Mouse (Mus musculus): ENCODE results near the gene Bnc2.

The Bnc2 gene

DNA sequence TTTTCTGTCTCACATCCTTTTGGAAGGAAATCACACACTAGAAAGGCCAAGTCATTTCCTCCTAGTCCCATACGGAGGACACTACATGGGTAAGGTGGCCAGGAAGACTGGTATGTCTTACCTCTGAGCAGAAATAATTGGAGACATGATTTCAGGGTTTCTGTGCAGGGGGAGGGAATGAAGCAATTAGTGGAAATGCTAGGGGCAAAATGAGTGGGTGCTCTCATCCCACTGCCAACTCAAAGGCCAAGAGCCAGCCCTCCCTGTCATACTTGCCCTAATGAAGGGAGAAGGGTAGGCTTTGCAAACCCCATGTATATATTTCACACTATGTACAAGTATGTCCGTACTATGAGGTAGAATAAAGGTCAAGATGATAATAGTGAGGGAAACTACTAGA, 263.6 kb downstream of the Bnc2 start:
- no peak for DNase-seq

DNA sequence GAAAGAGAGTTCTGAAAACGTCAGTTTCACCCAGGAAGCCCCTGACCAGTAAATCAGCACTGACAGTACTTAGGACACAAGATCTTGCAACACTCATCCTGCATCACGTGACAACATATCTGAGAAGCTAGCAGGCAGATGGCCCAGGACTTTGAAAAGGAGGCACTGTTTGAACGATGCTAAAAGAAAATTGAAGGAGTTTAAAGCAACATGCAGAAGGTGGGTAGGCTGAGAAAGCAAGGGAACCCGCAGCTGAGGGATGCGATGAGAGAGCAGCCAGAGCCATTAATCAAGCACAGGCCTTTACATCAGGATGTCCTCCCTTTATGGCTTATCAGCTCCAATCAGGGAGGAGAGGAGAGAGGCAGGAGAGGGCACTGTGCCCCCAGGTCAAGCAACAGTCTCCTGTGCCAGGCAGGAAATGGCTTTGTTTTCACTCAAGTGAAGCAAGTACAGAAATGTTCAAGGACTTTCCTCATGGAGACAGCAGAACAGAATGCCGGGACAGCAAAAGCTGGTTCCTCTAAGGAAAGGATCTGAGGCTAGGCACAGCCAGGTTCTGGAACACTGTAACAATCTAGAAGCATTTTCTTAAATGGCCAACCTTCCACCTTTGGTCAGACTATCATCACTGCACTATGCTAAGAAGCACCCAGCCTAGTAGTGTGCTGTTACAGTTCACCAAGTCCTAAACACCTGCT, 267.6 kb downstream of the Bnc2 start:
- no peak for DNase-seq

DNA sequence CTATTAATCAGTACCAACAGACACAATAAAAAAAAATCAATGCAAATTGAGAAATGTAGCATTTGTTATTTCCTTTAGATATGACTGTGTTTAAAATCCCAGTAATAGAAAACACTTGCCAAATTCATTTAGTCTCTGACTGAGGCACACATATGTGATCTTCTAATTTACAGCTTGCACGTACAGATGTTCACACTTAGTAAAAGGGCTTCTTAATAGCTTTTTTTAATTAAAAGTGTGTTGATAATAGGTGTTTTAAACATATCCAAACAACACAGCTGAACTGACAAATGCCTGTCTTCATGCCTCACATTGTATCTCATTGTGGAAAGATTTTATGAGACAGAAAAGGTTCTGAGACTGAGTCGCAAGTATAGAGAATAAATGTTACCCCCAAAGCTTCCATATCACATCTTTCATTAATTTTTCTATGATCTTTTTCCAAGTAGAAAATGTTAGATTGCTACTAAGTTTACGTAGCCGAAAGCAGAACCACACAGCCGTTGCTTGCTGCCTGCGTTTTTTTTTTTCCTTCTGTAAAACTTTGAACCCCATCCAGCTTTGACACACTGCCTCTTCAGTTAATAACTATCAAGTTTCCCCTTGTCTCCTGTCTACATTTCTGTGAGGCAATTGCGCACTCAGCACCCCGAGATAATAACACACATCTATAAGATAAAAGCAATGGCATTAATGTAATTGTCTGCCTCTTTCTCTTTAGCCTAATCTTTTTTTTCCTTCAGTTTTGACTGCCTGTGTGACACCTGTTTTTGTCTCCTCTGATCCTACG, 271.5 kb downstream of the Bnc2 start:
- no peak for DNase-seq

DNA sequence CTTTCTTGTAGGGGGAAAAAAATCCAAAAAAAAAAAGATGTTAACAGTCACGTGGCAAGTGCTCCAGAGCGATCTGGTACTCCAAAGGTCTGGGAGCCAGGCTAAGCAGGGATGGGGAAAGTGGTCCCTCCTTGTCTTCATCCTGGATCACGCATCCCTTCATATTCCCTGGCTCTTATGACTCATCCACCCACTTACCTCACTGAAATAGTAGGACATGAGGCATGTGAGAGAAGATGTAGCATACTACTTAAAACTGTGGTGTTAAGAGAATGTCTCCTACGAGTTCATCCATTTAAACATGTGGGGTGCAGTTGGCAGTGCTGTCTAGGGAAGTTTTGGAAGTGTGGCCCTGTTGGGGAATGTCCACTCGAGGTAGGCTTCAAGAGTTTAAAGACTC, 286.1 kb downstream of the Bnc2 start:
- DNase-seq: no peak

DNA sequence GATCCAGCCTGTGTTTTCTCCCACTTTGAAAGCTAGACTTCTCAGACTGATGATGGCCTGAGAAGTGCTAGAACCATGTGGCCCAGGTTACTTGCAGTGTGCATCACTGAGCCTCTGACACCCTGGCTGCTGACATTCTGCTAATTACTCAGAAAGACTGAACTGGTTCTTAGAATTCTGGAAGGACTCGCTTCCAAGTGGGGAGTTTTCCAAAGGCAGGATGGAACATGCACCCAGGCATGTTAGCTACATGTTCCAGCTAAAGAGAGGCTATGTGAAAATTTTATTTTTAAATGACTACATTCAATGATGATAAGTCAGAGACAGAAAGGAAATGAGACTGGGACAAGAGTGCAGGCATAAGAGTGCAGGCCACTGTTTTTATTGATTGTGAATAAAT, 289.9 kb downstream of the Bnc2 start:
- no peak for DNase-seq

DNA sequence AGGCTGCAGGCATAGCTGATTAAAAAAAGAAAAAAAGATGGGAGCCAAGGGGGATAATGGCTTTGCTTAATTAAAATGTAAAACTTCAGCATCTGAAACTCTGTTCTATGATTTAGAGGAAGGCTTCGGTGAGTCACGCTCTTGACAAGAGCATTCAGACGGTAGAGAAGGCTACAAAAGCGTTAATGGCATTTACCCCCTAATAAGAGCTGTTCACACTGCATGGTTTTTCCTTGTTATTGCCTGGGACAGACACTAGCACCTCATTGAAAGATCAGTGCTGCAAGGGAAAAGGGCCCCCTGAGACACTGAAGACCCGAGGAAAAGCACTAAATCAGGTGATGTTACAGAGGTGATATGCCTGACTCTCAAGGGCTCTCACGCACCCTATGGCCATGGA, 295.8 kb downstream of the Bnc2 start:
- DNase-seq: no peak

DNA sequence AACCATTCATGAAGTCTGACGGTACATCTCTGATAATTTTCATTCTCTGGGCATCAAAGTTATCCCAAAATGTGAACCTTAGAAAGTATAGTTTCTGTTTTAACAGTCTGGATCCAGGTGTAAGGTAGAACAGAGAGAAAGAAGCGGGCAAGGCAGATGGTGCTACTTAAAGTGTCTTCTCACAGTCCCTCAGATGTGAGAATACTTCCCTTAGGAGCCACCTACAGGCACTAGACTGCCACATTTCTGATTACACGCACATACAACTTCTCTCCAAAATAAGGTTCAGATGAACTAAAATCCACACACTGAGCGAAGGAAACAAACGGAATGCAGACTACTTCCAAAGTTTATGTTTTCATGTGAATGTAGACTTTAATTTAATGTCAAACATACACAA, 297.6 kb downstream of the Bnc2 start:
- no peak for DNase-seq

DNA sequence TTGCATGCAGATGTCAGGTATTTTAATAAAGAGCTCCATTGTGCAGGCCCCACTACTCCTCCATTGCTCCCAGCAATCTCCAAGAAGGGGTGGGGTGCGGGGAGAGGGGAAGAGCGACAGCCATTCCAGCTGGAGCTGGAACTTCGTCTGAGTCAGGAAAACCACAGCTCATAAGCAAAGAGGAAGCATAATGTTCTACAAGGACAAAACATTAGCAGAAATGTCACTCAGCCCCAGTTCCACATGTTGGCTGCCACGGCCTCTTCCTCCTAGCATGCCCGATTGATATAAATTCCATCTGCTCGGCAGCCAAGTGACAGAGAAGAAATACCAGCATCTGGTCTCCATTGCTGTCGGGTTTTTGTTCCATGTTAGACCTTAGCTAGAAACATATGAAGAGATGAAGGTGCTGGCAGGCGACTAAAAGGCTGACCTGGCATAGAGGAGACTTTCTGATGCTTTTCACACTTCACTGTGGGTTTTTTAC, 312.7 kb downstream of the Bnc2 start:
- peak; percentile 17 for DNase-seq

DNA sequence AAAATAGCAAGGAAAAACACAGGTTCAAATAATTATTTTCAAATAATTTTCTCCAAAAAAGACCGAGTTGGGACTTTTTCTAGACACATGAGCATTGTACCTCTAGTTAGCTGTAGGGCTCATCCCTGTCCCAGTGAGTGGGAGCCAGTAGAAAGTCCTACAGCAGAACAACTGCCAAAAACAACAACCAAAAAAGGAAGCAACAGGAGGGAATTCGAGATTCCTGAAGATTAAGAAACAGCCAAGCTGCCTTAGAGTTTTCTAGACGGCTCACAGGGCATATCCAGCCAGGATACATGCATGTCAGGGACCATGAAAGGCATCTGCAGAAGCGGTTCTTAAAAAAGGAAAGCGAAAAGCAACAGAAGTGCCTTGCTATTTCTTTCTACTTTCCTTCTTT, 313.9 kb downstream of the Bnc2 start:
- no peak for DNase-seq

DNA sequence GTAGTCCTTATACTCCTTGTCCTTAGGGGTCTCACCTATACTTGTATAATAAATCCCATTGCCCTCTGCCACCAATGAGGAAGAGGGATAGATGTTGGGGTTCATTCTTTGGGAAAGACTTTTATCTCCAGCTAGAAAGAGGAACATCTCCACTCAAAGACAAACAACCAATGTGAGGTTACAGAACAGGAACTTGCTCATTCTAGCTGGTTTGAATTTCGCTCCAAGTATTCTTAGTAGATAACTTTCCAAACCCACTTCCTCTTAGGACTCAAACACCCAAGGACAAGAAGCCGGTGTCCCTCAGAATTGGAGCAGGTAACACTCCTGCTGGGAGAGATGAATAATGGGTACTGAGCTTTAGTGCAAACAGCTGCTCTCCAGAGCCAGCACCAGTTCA, 315.1 kb downstream of the Bnc2 start:
- no peak for DNase-seq

DNA sequence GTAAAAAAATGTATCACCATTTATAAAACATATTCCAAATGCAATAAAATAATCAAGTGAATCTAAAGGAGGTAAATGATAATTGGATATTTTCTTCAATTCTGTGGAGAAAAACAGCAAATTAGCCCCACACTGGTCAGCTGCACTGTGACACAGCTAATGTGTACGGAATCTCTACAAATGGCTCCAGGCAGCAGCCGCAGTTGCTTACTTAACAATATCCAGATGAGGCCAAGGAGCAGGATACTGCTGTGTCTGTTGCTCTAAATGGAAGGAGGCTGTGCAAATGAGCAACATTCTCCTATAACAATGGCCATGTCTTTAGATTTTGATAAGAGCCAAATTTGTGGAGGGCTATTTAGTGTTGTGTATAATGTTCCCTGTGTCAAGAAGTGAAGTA, 316.9 kb downstream of the Bnc2 start:
- DNase-seq: no peak

DNA sequence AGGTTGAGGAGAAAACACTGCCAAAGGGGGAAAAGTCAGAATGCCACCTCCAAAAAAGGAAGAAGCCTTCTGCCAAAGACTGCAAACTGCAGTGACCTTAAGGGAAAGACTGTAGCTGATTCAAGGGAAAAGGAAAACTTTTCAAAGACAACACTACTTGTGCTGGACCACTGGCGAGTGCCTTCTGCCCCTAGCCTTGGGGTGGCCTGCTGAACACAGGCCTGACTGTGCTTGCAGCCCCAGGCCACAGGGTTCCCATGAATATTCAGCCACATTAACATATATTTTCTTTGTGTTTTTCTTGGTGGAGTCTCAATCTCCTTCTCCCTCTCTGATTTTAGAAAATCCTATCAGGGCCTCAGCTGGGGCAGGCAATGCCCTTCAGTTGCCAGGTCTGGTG, 317.7 kb downstream of the Bnc2 start:
- DNase-seq: no peak

DNA sequence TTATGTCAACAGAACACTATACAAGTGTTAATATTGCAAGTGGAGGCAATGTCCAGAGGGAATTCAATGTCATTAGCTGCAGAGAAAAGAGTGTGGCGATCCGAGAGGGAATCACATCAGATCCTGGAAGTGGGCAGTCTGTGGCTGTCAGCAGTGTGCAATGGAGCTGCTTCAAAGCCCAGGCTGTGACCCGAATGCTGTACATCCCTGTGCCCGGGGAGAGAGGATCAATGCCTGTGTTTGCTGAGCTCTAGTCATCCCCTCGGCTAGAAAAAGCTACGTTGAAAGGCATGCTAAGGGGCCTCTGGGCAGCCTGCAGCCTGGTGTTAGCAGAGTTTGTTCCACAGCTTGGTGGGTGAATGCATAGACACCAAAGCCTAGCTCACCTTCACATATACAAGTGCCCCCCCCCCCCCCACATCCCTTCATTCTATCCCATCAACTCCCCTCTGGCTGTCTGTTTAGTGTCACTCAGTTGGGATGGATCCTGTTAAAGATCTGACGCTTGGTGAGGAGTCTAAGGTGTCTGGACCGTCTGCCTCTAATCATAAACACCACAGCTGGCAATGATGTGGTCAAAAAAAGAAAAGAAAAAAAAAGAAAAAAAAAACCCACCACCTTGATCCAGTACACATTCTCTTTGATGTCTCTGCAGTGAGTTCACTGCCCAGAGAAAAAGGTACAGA, 318.5 kb downstream of the Bnc2 start:
- DNase-seq: peak; percentile 8

DNA sequence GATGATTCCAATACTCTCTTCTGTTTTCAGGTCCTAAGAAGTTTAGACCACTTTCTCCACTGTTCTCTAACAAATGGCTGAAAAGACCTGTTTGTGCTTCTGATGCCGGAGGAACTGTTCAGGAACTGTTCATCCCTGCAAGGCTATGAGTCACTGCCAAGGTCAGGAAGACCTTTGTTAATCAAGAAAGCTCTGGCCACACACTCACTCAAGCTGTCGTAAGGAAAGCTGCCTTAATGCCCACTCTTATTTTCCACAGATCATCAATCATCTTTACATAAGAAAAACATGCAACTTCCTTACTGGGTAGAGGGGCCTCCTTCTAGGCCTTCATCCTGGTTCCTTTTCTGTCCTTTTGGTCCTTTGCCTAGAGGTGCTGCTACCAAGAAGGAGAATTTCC, 322.4 kb downstream of the Bnc2 start:
- no peak for DNase-seq

DNA sequence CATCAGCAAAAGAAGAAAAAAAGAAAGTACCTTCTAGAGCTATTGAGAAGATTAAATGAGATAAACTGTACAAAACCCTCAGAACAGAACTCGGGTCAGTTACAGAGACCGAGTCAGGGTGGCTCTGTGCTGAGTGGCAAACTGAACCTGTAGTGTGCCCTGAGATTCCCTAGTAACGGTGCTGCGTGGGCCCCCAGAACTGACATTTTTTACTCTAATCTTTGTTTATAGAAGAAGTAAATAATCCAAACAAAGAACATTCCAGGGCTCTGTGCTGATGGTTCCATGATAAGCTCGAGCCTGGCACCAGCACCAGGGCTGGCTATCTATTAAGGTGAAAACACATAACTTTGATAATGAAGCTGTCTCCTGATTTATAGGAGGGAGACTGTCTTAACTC, 325.5 kb downstream of the Bnc2 start:
- no peak for DNase-seq

DNA sequence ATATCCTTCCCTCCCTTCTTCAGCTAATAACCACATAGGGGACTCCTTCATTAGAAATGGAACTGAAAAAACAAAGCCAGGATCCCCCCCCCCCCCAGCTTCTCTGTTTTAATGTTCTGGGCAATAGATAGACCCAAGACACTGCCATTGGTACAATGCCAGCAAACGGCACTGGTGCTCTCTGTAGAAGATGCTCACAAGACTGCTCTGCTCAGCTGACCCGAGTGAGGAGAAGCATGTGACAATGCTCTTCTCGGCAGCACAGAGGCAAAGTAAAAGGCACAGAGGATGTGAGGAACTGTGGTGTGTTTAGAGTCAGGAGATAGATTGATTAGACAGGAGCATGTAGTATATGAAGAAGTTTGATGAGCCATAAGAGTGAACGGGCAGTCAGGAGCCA, 335.9 kb downstream of the Bnc2 start:
- no peak for DNase-seq

DNA sequence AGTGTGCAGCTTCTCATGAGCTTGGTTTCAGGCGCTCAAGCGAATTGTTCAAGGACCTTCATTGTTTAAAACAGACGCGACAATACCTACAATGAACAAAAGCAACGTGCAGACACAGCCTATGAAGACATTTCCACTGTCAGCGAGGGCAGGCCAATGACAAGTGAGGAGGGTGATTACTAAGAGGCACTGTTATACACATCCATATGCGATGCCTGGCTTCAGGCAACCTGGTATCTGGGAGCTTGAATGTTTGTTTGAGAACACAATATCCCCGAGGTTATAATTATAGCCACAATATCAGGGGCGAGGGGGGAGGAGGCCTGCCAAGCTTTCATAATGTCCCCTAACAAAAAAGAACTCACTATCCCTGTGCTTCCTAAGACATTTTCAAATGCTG, 343.1 kb downstream of the Bnc2 start:
- no peak for DNase-seq

DNA sequence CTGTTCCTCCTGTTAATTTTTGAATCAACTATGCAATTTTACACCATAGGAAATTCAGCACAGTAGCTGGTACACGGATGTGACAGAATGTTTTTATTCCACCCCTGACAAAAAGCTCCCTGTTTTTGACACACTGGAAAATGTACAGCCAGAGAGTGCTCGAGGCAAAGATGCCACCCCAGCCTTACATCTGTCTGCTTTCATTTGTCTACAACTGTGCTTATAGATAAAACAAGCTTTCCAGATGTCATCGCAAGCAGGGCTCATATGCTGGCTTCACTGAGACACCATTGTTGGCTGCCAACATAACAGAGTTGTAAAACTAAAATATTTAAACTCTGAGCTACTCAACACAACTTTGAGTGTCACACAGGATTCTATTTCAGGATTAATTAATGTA, 343.6 kb downstream of the Bnc2 start:
- no peak for DNase-seq

DNA sequence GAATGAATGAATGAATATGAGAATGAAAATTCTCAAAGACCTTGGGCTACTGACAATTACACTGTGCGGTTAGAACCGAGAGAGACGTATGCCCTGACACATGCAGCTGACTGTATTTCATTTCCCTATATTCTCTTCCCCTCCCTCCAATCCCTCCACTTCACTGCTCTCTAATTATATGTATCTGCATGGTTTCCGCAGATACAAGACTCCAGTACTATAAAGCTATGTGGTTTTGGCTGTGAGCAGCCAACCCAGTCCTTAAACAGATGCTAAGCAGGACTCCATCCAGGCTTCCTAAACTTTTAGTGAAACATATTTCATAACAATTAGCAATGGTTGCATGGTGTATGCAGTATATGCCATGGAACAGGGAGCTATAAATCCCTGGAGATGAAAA, 344.6 kb downstream of the Bnc2 start:
- DNase-seq: no peak

DNA sequence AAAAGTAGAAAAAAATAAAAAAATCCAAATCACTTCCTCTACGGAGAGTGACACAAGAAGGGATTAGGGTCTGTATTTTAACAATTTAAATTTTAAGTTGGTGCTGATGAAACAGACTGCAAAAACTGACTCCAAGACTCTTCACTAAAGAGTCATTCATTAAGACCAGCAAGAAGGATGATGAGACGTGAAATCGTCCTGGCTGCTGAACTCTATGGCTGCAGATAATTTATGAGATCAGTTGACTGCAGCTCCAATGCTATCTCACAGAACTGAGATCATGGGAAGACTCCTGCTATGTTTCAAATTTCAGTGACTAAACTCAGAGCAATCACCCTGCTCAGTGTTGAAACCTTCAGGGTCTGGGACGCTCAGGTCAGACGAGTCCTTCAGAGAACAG, 345.4 kb downstream of the Bnc2 start:
- DNase-seq: no peak

DNA sequence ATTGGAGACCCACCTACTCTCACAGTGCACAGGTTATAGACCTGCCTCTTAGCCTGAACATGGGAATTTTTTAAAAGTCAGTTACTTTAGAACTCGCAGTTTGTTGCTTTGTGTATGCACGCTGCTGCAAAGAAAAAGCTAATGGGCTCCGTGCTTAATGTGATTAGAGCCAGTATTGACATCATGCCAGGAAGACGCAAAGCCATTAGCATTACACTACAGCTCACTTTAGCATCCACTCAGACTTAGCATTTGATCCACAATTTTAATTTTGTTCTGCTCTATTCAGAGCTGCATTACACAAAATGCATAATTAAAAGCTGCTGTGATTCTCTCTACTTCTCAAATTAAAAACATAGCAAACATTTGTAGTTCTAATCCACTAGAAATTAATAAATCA, 350.7 kb downstream of the Bnc2 start:
- no peak for DNase-seq

DNA sequence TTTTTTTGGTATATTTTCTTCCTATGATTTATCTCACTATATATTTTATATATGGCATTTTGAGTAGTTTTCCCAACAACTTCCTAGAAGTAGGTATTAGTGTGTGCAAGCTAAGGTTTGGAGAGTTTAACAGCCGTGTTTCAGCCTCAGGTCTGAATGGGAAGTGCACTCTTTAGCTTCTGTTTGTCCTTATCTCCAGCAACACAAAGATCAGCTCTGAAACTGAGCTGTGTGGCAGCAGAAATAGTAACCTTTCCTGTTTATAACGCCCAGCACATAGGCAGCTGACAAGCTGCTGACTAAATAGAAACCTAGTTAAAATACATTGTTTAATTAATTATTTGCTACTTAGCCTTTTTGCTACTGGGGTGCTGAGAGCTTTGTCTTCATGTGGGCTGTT, 353.5 kb downstream of the Bnc2 start:
- DNase-seq: no peak

DNA sequence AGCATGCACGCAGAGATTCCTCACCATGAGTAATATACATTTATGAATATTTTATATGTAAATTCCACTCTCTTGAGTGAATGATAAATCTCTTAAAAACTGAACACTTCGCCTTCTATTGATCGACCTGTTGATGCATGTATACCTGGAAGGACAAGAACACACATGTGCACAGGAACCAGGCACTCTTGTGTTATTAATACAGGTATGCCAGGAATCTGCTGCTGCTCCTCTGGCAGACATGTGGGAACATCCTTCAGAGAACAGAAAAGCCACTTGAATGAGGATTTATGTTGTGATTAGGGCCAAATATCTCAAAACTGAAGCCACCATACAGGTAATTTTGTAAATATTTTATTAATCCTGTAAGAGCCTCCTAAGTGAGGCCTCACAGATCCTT, 357.7 kb downstream of the Bnc2 start:
- no peak for DNase-seq

DNA sequence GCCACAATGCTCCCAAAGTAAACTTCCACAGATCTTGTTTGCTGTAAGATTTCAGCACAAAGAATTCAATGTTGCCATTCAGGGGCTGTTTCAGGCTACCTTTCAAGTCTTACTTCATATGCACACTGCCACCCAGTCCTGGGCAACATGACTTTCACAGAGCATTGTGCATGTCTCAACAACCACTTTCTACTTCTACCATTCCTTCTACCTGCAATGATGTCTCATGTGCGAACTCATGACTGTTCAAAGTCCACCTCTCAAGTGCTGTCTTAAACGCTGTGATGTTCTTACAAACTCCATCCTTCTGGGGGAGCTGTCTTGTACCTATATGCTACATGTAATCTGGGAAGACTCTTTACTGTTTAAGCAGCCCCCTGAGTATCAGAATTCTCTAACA, 363.7 kb downstream of the Bnc2 start:
- no peak for DNase-seq

Data from liver (tissue).